Mouse (Mus musculus) heart, embryonic 14.5 days (tissue): ENCODE measurements around the gene Slc6a3. TPM values are rescaled to one million over a fixed set of nuclear protein-coding genes. Genes with fewer than 3 reads are reported as not detected.
A peak's percentile ranks its signal among the peaks of the same experiment; 100 is the strongest.

Experiments used
- ATAC-seq: fragments of 200-750 bp; cut with Nextera tagmentation; 2 replicates; pipeline ENCODE4 v1.8.0; 2017; ENCODE audit warnings: low read depth, moderate TSS enrichment; ENCODE audit not compliant: insufficient number of reproducible peaks, insufficient read depth, low FRiP score
- H3K27ac ChIP-seq, 2 experiments: fragments of 200-500 bp in 1 of 2; fragments of 300-500 bp in 1 of 2; sonication (generic) in 1 of 2; replicated peaks in 1 of 2; 2 replicates each; pipeline ENCODE4 v1.5.1; 2012 to 2014; ENCODE audit warnings: low read depth in 2 of 2, low read length in 2 of 2, control low read depth in 1 of 2, mild to moderate bottlenecking in 1 of 2, mixed read lengths in 1 of 2; ENCODE audit not compliant: control insufficient read depth in 1 of 2, insufficient read depth in 1 of 2
- H3K27me3 ChIP-seq: fragments of 300-500 bp; sonication (generic); 2 replicates; pipeline ENCODE4 v1.6.1; 2014; ENCODE audit warnings: mild to moderate bottlenecking, low read length, control low read depth; ENCODE audit not compliant: control insufficient read depth, insufficient read depth
- H3K36me3 ChIP-seq: fragments of 300-500 bp; sonication (generic); 2 replicates; pipeline ENCODE4 v1.6.1; 2014; ENCODE audit warnings: mild to moderate bottlenecking, control low read depth, low read length, mixed read lengths; ENCODE audit not compliant: control insufficient read depth, insufficient read depth
- H3K4me1 ChIP-seq, 2 experiments: fragments of 200-500 bp in 1 of 2; fragments of 300-500 bp in 1 of 2; sonication (generic) in 1 of 2; 2 replicates each; pipeline ENCODE4 v1.6.1; 2012 to 2014; ENCODE audit warnings: low read length in 2 of 2, control low read depth in 1 of 2, mixed read lengths in 1 of 2; ENCODE audit not compliant: control insufficient read depth in 2 of 2, insufficient read depth in 2 of 2
- H3K4me2 ChIP-seq: fragments of 300-500 bp; sonication (generic); 2 replicates; pipeline ENCODE4 v1.6.1; 2014; ENCODE audit warnings: mild to moderate bottlenecking, low read length
- H3K4me3 ChIP-seq, 2 experiments: fragments of 200-500 bp in 1 of 2; fragments of 300-500 bp in 1 of 2; sonication (generic) in 1 of 2; 2 replicates each; pipeline ENCODE4 v1.5.1; 2012 to 2014; ENCODE audit warnings: low read length in 2 of 2, mild to moderate bottlenecking in 2 of 2, control low read depth in 1 of 2, low read depth in 1 of 2, moderate library complexity in 1 of 2; ENCODE audit not compliant: control insufficient read depth in 1 of 2, insufficient read depth in 1 of 2
- H3K9ac ChIP-seq: fragments of 300-500 bp; sonication (generic); 2 replicates; pipeline ENCODE4 v1.6.1; 2014; ENCODE audit warnings: mild to moderate bottlenecking, low read length
- H3K9me3 ChIP-seq: fragments of 300-500 bp; sonication (generic); 2 replicates; pipeline ENCODE4 v1.6.1; 2016; ENCODE audit warnings: low read length, control low read depth; ENCODE audit not compliant: control insufficient read depth
- WGBS: fragments of 180-500 bp; shearing (Covaris S2); extraction: QIAGEN DNeasy Blood & Tissue Kit; methylation state at CpG from one replicate; pipeline ENCODE4 v1.1.7; 2014; 5-methylcytosine and 5-hydroxymethylcytosine counted together
- polyA plus RNA-seq: library from polyadenylated mRNA; unstranded; fragments of >200 nt; fragmentation: Nextera tagmentation; extraction: Ambion mirVana; gene quantifications from 2 replicates; pipeline ENCODE4 v1.2.1, GENCODE M21; 2014

Gene Slc6a3
- 0.05 and 0.09 TPM in 2 replicates for polyA plus RNA-seq

- Histone ChIP-seq H3K27ac (no peak within 1 kb of the TSS), H3K4me2 (peak within 1 kb of the TSS; percentile 87), H3K4me1 (peaks cover 4 to 8% of the 10 kb centered on the region in 2 experiments; a peak in 2 of 4 replicates), H3K4me3 (peak within 1 kb of the TSS; percentile 47 to 51), H3K9me3 (no peaks in the 10 kb centered on the region), H3K9ac (peak within 1 kb of the TSS; percentile 54), H3K27me3 (peaks cover 42% of the 10 kb centered on the region), H3K36me3 (no peaks in the 10 kb centered on the region)
- ATAC-seq: peak; percentile 66
- WGBS: under 1% methylated on average over 26 of the region's 26 CpGs
Observed at GRCm38 (mm10) chr13:73536403-73536821, at the start of gene Slc6a3. Gene Slc6a3 (plus strand): TSS chr13:73536747.

DNA sequence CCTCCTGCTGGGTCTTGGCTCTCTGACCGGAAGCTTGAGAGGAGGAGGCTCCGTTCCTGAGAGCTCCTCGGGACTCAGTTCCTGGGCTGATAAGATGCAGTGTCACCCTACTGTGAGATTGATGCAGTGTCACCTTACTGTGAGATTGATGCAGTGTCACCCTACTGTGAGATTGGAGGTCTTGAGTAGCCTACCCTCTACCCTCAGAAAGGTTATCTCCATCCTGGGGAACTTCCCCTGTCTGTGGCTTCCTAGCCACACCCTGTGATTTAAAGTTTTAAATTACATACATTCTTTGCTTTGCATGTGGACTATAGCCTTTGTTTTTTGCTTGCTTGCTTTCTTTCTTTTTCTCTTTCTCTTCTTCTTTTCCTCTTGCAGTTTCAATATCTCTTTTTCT lies 48.4 kb upstream of the Slc6a3 start:
- H3K4me3 ChIP-seq: no peak overlapping the region
- no peak overlapping the region for H3K4me2 ChIP-seq
- H3K9me3 ChIP-seq: peaks cover 6% of the 10 kb centered on the region; the same call in 1 of the 2 replicates
- no peak overlapping the region for H3K27ac ChIP-seq
- peaks cover 40% of the 10 kb centered on the region for H3K36me3 ChIP-seq
- ATAC-seq: no peak
- WGBS: 32% methylated on average over 3 of the region's 3 CpGs
- peaks cover 5 to 17% of the 10 kb centered on the region in 2 experiments for H3K4me1 ChIP-seq
- no peak overlapping the region for H3K9ac ChIP-seq
- no peaks in the 10 kb centered on the region for H3K27me3 ChIP-seq

GRCm38 (mm10) chr13:73488707-73489106 lies 47.8 kb upstream of the Slc6a3 start:
- no peak overlapping the region for H3K4me2 ChIP-seq
- H3K9ac ChIP-seq: no peak overlapping the region
- WGBS: 82% methylated on average over 9 of the region's 9 CpGs
- no peak overlapping the region for H3K4me3 ChIP-seq
- ATAC-seq: no peak
- peaks cover 40% of the 10 kb centered on the region for H3K36me3 ChIP-seq
- H3K9me3 ChIP-seq: peaks cover 6% of the 10 kb centered on the region; the same call in 1 of the 2 replicates
- no peaks in the 10 kb centered on the region for H3K27me3 ChIP-seq
- H3K4me1 ChIP-seq: peaks cover 5 to 12% of the 10 kb centered on the region in 2 experiments
- H3K27ac ChIP-seq: no peak overlapping the region

GRCm38 (mm10) chr13:73489986-73490385 lies 46.6 kb upstream of the Slc6a3 start:
- Histone ChIP-seq H3K27ac (no peak overlapping the region), H3K9me3 (peaks cover 6% of the 10 kb centered on the region; the same call in 1 of the 2 replicates), H3K36me3 (peaks cover 48% of the 10 kb centered on the region), H3K4me2 (no peak overlapping the region), H3K4me3 (no peak overlapping the region), H3K27me3 (no peaks in the 10 kb centered on the region), H3K4me1 (peaks cover 0 to 5% of the 10 kb centered on the region in 2 experiments; a peak in 2 of 4 replicates), H3K9ac (no peak overlapping the region)
- ATAC-seq: no peak
- WGBS: 81% methylated on average over 3 of the region's 3 CpGs

GRCm38 (mm10) chr13:73490564-73491170 lies 45.9 kb upstream of the Slc6a3 start:
- peaks cover 52% of the 10 kb centered on the region for H3K36me3 ChIP-seq

DNA sequence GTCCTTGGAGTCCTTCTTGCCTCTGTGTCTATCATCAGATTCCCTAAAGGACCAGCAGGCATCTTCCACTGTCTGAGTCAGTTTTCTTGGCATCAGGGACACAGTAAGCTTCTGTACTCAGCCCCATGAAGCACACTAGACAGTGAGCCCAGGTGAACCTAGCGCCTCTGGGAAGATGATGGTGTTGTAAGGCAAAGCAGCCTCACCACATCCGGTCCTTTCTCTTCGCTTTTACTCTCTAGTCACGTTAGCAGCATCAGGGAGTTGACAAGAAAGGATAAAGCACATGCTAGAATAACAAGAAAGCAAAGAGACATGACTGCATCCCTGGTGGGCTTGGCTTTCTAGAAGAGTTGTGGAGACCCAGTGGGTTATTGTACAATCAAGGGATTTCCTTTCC lies 43.4 kb upstream of the Slc6a3 start:
- Histone ChIP-seq H3K36me3 (peaks cover 67% of the 10 kb centered on the region), H3K4me3 (no peak overlapping the region), H3K27ac (no peak overlapping the region), H3K4me2 (no peak overlapping the region), H3K9ac (no peak overlapping the region), H3K9me3 (no peaks in the 10 kb centered on the region), H3K4me1 (peaks cover 0 to 5% of the 10 kb centered on the region in 2 experiments; a peak in 1 of 4 replicates), H3K27me3 (no peaks in the 10 kb centered on the region)
- ATAC-seq: no peak
- WGBS: 85% methylated on average over 4 of the region's 4 CpGs

More at GRCm38 (mm10) chr13:73490564-73491170, 45.9 kb upstream of the Slc6a3 start:
- Histone ChIP-seq H3K9ac (no peak overlapping the region), H3K27me3 (no peaks in the 10 kb centered on the region), H3K4me3 (no peak overlapping the region), H3K4me2 (no peak overlapping the region), H3K27ac (no peak overlapping the region), H3K4me1 (peaks cover 0 to 5% of the 10 kb centered on the region in 2 experiments; a peak in 2 of 4 replicates), H3K9me3 (peaks cover 6% of the 10 kb centered on the region; the same call in 1 of the 2 replicates)
- WGBS: 73% methylated on average over 8 of the region's 8 CpGs
- ATAC-seq: no peak

- no peak overlapping the region for H3K4me2 ChIP-seq
- H3K9me3 ChIP-seq: no peaks in the 10 kb centered on the region
- peaks cover 60% of the 10 kb centered on the region for H3K36me3 ChIP-seq
- H3K4me1 ChIP-seq: peaks cover 0 to 5% of the 10 kb centered on the region in 2 experiments; a peak in 1 of 4 replicates
- H3K9ac ChIP-seq: no peak overlapping the region
- WGBS: 79% methylated on average over 9 of the region's 9 CpGs
- ATAC-seq: no peak
- no peaks in the 10 kb centered on the region for H3K27me3 ChIP-seq
- no peak overlapping the region for H3K27ac ChIP-seq
- no peak overlapping the region for H3K4me3 ChIP-seq
Observed at GRCm38 (mm10) chr13:73494528-73494927, 42.0 kb upstream of the Slc6a3 start.
